Mouse (Mus musculus) stomach, embryonic 14.5 days (tissue): ENCODE data around the gene As3mt. TPM values are rescaled to one million over a fixed set of nuclear protein-coding genes. Genes with fewer than 3 reads are reported as not detected.
"Not testable (repeated sequence)": the region's sequence is repeated elsewhere in the genome, so short reads cannot be mapped to it uniquely, and the experiment has no call there.

Source experiments
- ATAC-seq: fragments of 200-750 bp; cut with Nextera tagmentation; 2 replicates; pipeline ENCODE4 v1.8.0; 2017; ENCODE audit warnings: low read depth, moderate TSS enrichment; ENCODE audit not compliant: insufficient number of reproducible peaks, insufficient read depth, low FRiP score
- H3K27ac ChIP-seq: fragments of 300-500 bp; sonication (generic); 2 replicates; pipeline ENCODE4 v1.5.1; 2014; ENCODE audit warnings: mild to moderate bottlenecking, low read length, moderate library complexity, mixed read lengths
- H3K27me3 ChIP-seq: fragments of 300-500 bp; sonication (generic); 2 replicates; pipeline ENCODE4 v1.6.1; 2014; ENCODE audit warnings: low read length, control low read depth, mixed read lengths; ENCODE audit not compliant: control insufficient read depth, insufficient read depth
- H3K36me3 ChIP-seq: fragments of 300-500 bp; sonication (generic); 2 replicates; pipeline ENCODE4 v1.6.1; 2014; ENCODE audit warnings: mild to moderate bottlenecking, control low read depth, low read length, moderate library complexity, mixed read lengths; ENCODE audit not compliant: control insufficient read depth, insufficient read depth
- H3K4me1 ChIP-seq: fragments of 300-500 bp; sonication (generic); 2 replicates; pipeline ENCODE4 v1.6.1; 2014; ENCODE audit warnings: low read length, control low read depth, mixed read lengths; ENCODE audit not compliant: control insufficient read depth, insufficient read depth
- H3K4me2 ChIP-seq: fragments of 300-500 bp; sonication (generic); replicated peaks from 2 replicates; pipeline ENCODE4 v1.6.1; 2014; ENCODE audit warnings: low read depth, low read length, control low read depth
- H3K4me3 ChIP-seq: fragments of 300-500 bp; sonication (generic); 2 replicates; pipeline ENCODE4 v1.5.1; 2014; ENCODE audit warnings: low read depth, low read length, control low read depth
- H3K9ac ChIP-seq: fragments of 300-500 bp; sonication (generic); replicated peaks from 2 replicates; pipeline ENCODE4 v1.6.1; 2014; ENCODE audit warnings: low read depth, mild to moderate bottlenecking, control low read depth, low read length, moderate library complexity, mixed read lengths
- H3K9me3 ChIP-seq: fragments of 300-500 bp; sonication (generic); 2 replicates; pipeline ENCODE4 v1.6.1; 2016; ENCODE audit warnings: low read depth, low read length, control low read depth; ENCODE audit not compliant: control insufficient read depth
- WGBS: fragments of 180-500 bp; shearing (Covaris S2); extraction: QIAGEN DNeasy Blood & Tissue Kit; methylation state at CpG from one replicate; pipeline ENCODE4 v1.1.7; 2014; 5-methylcytosine and 5-hydroxymethylcytosine counted together
- polyA plus RNA-seq: library from polyadenylated mRNA; unstranded; fragments of >200 nt; fragmentation: Nextera tagmentation; extraction: Ambion mirVana; gene quantifications from 2 replicates; pipeline ENCODE4 v1.2.1, GENCODE M21; 2014

Gene As3mt
- polyA plus RNA-seq, 1 experiment from 2014 or later = 23.2 TPM

GRCm38 (mm10) chr19:46727945-46728540 lies 20.8 kb downstream of the As3mt start:
- no peak overlapping the region for H3K4me3 ChIP-seq
- no peaks in the 10 kb centered on the region for H3K9me3 ChIP-seq
- H3K27me3 ChIP-seq = no peaks in the 10 kb centered on the region
- WGBS = 35% methylated on average over 11 of the region's 11 CpGs
- H3K36me3 ChIP-seq = no peaks in the 10 kb centered on the region
- H3K4me1 ChIP-seq = no peaks in the 10 kb centered on the region
- H3K4me2 ChIP-seq = no peak overlapping the region
- no peak overlapping the region for H3K27ac ChIP-seq
- no peak for ATAC-seq
- no peak overlapping the region for H3K9ac ChIP-seq

DNA sequence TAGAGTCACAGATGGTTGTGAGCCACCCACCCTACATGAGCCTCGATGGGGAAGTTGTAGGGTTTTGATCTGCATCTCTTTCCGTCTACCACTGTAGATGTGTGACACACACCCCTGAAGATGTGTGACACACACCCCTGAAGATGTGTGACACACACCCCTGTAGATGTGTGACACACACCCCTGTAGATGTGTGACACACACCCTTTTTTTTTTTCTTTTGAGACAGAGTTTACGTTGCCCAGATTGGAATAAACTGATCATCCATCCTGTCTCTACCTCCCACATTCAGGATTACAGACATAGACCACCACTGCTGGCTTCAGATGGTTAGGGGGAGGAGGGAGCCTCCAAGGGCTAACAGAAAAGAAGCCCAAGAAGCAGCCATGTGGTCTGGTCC lies 21.7 kb downstream of the As3mt start:
- H3K4me2 ChIP-seq = no peak overlapping the region
- H3K27me3 ChIP-seq = no peaks in the 10 kb centered on the region
- H3K27ac ChIP-seq = no peak overlapping the region
- no peaks in the 10 kb centered on the region for H3K9me3 ChIP-seq
- no peaks in the 10 kb centered on the region for H3K36me3 ChIP-seq
- H3K4me3 ChIP-seq = no peak overlapping the region
- H3K4me1 ChIP-seq = no peaks in the 10 kb centered on the region
- H3K9ac ChIP-seq = no peak overlapping the region
- 65% methylated on average over 3 of the region's 3 CpGs for WGBS
- no peak for ATAC-seq

GRCm38 (mm10) chr19:46731351-46731750 lies 24.1 kb downstream of the As3mt start:
- H3K9ac ChIP-seq = no peak overlapping the region
- H3K27me3 ChIP-seq = no peaks in the 10 kb centered on the region
- WGBS = 79% methylated on average over 10 of the region's 10 CpGs
- H3K9me3 ChIP-seq = no peaks in the 10 kb centered on the region
- no peaks in the 10 kb centered on the region for H3K36me3 ChIP-seq
- no peak overlapping the region for H3K4me2 ChIP-seq
- no peak overlapping the region for H3K4me3 ChIP-seq
- no peak overlapping the region for H3K27ac ChIP-seq
- H3K4me1 ChIP-seq = no peaks in the 10 kb centered on the region
- no peak for ATAC-seq

DNA sequence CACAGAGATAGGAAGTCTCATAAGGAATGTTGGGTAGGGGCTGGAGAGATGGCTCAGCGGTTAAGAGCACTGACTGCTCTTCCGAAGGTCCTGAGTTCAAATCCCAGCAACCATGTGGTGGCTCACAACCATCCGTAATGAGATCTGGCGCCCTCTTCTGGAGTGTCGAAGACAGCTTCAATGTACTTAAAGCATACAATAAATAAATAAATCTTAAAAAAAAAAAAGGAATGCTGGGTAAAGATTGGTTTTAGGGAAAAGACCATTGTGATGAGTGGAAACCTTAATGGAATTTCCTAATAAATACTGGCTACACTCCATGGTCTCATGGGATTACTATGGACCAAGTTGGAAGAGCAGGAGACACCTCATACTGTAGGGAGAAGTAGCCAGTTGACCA lies 25.4 kb downstream of the As3mt start:
- not testable (repeated sequence) for H3K4me2 ChIP-seq, H3K27ac ChIP-seq, H3K4me1 ChIP-seq

DNA sequence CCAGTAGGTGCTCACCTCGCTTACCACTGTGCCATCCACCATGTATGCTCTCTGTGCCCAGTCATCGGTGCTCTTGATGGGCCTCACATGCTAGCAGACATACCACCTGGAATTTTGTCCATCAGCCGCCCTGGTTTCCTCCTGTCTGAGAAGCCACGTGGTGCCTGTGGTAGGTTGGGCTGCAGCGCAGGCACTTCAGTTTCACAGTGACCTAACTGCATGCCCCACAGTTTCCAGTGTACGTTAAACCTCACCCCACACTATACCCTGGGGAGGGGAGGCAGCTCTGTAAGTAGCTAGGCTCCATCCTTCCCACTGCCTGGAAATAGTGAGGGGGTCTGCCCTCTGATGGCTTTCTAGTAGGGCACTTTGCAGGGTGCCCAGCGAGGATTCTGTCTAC lies 26.4 kb downstream of the As3mt start:
- H3K9me3 ChIP-seq = no peaks in the 10 kb centered on the region
- H3K9ac ChIP-seq = no peak overlapping the region
- ATAC-seq = no peak
- H3K27me3 ChIP-seq = no peaks in the 10 kb centered on the region
- H3K27ac ChIP-seq = no peak overlapping the region
- no peaks in the 10 kb centered on the region for H3K36me3 ChIP-seq
- H3K4me3 ChIP-seq = no peak overlapping the region
- H3K4me1 ChIP-seq = no peaks in the 10 kb centered on the region
- WGBS = 88% methylated on average over 7 of the region's 7 CpGs
- H3K4me2 ChIP-seq = no peak overlapping the region

More for the DNA sequence above, 25.4 kb downstream of the As3mt start:
- 95% methylated on average over 5 of the region's 5 CpGs for WGBS
- not testable (repeated sequence) for H3K9me3 ChIP-seq, H3K36me3 ChIP-seq, ATAC-seq, H3K27me3 ChIP-seq, H3K9ac ChIP-seq, H3K4me3 ChIP-seq

DNA sequence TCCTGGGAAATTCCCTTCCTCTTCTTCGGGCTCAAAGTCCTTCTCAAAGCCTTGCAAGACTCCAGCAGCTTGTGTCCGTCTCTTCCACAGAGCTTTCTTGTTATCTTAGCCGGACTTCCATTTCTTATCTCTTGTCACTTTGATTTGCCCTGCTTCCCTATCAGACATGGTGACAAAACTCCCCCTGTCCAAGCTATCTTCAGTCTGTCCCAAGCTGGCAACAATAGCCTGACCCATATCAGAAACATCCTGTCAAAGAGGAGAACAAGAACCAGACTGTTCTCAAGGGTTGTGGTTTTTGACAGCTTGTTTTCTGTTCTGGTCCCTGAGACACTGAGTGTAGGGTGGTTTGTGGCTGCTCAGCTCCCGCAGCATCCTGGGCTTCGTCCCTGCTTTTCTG lies 28.0 kb downstream of the As3mt start:
- no peak for ATAC-seq
- Histone ChIP-seq H3K4me3 (no peak overlapping the region), H3K27ac (no peak overlapping the region), H3K4me2 (no peak overlapping the region), H3K36me3 (no peaks in the 10 kb centered on the region), H3K4me1 (no peaks in the 10 kb centered on the region), H3K9me3 (no peaks in the 10 kb centered on the region), H3K27me3 (no peaks in the 10 kb centered on the region), H3K9ac (no peak overlapping the region)
- WGBS = 43% methylated on average over 5 of the region's 5 CpGs

GRCm38 (mm10) chr19:46737106-46737505 lies 29.8 kb downstream of the As3mt start:
- Histone ChIP-seq H3K9ac (no peak overlapping the region), H3K4me3 (no peak overlapping the region), H3K36me3 (no peaks in the 10 kb centered on the region), H3K4me1 (no peaks in the 10 kb centered on the region), H3K9me3 (no peaks in the 10 kb centered on the region), H3K4me2 (no peak overlapping the region), H3K27ac (no peak overlapping the region), H3K27me3 (no peaks in the 10 kb centered on the region)
- ATAC-seq = no peak
- WGBS = 64% methylated on average over 7 of the region's 7 CpGs

DNA sequence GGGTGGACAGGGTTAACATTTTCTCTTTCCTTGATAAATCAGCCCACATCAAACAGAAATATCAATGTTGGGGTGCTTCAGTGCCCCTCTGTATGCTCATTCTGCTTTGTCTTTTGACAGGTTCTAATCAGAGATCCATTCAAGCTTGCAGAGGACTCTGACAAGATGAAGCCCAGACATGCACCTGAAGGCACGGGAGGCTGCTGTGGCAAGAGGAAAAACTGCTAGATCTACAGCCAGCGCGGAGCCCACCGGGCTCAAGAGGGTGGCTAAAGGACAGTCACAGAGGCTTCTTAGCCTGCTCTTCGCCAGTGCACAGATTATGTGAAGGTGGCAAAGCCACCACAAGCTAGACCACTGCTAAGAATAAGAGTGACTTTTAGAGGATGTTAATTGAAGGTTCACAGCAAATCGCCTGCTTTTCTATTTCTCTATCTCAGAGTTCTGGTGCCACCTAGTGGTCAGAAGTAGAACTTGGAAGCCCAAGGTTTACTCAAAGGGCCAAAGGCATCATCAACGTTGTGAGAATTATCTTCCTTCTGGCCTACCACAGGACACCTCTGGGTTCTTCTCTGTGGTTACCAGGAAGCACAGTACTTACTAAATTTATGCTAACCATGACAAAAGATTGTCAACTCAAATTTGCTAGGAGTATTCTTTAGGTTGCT lies 33.2 kb downstream of the As3mt start:
- no peak overlapping the region for H3K4me2 ChIP-seq
- no peak overlapping the region for H3K9ac ChIP-seq
- H3K4me3 ChIP-seq = no peak overlapping the region
- no peaks in the 10 kb centered on the region for H3K27me3 ChIP-seq
- ATAC-seq = no peak
- H3K27ac ChIP-seq = no peak overlapping the region
- no peaks in the 10 kb centered on the region for H3K9me3 ChIP-seq
- H3K36me3 ChIP-seq = no peaks in the 10 kb centered on the region
- H3K4me1 ChIP-seq = no peaks in the 10 kb centered on the region
- 51% methylated on average over 7 of the region's 7 CpGs for WGBS

DNA sequence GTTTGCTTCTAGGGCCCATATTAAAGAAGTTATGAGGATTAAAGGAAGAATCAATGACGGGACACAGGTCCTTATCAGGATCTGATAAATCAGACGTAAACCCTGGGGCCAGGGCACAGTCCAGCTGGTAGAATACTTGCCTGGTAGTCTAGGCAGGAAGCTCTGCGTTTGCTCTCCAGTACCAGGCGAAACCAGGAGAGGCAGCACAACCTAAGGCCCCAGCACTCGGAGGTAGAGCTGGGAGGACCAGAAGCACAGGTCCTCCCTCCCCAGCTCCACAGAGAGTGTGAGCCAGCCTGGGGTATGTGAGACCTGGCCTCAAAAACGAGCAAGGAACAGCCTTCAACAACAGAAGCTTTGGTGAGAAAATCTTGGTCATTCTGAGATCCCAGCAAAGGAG lies 34.3 kb downstream of the As3mt start:
- H3K4me1 ChIP-seq = no peaks in the 10 kb centered on the region
- no peak overlapping the region for H3K9ac ChIP-seq
- no peak for ATAC-seq
- no peaks in the 10 kb centered on the region for H3K9me3 ChIP-seq
- H3K4me3 ChIP-seq = no peak overlapping the region
- no peaks in the 10 kb centered on the region for H3K27me3 ChIP-seq
- no peaks in the 10 kb centered on the region for H3K36me3 ChIP-seq
- WGBS = 38% methylated on average over 6 of the region's 6 CpGs
- H3K27ac ChIP-seq = no peak overlapping the region
- H3K4me2 ChIP-seq = no peak overlapping the region
